In genomic region chr17:33899642-33900041, GRCm38 (mm10) we compare ENCODE assay signal across 20 mouse cellular contexts. TPM values are rescaled to one million over a fixed set of nuclear protein-coding genes. Genes with fewer than 3 reads are reported as not detected.
DNase-seq lines count a peak whose midpoint lies in the region; ATAC-seq lines count a peak whose summit lies in the region.
"Had no signal": no experiment of that assay in that cellular context is flagged by ENCODE, and none has a peak within 500 bp of the region (broad histone marks: within the 10 kb centered on the region; RNA-seq: fewer than 3 reads in every experiment).

No protein-coding gene starts in this region.

- no peaks in the 10 kb centered on the region for H3K36me3 ChIP-seq in heart, embryonic 12.5 days
- H3K36me3 ChIP-seq in liver, embryonic 11.5 days (ENCODE audit: control insufficient read depth, insufficient read depth, low read length), result no peaks in the 10 kb centered on the region
- H3K36me3 ChIP-seq: forebrain, embryonic 12.5 days; hindbrain, embryonic 10.5 days; kidney, embryonic 15.5 days; limb, embryonic 13.5 days; neural tube, embryonic 15.5 days had no signal

- peak; percentile 71; the same call in 1 of the 2 replicates for ATAC-seq in heart, embryonic 12.5 days (ENCODE audit: insufficient number of reproducible peaks, low FRiP score)
- peak; percentile 78 for ATAC-seq in liver, embryonic 11.5 days (replicated peaks; ENCODE audit: low FRiP score)
- ATAC-seq in monocyte, adult 5-6 weeks (replicated peaks; ENCODE audit: insufficient number of reproducible peaks, low FRiP score, low TSS enrichment, poor library complexity, severe bottlenecking), result 0 out of 2 replicates have a peak, but pooled peaks have one; percentile 16
- ATAC-seq: lung, postnatal 0 days had no signal

- peaks cover 7% of the 10 kb centered on the region; the same call in 1 of the 2 replicates for H3K4me1 ChIP-seq in heart, embryonic 12.5 days (replicated peaks)
- H3K4me1 ChIP-seq in liver, embryonic 11.5 days (replicated peaks; ENCODE audit: control insufficient read depth, insufficient read depth, low read length), result peaks cover 36% of the 10 kb centered on the region
- H3K4me1 ChIP-seq: forebrain, embryonic 12.5 days; kidney, embryonic 15.5 days; limb, embryonic 13.5 days; neural tube, embryonic 15.5 days had no signal

- no peak overlapping the region for H3K4me3 ChIP-seq in heart, embryonic 12.5 days
- H3K4me3 ChIP-seq in liver, embryonic 11.5 days (ENCODE audit: low read depth, low read length), result no peak overlapping the region
- H3K4me3 ChIP-seq: forebrain, embryonic 12.5 days; heart, adult 2 months; hindbrain, embryonic 10.5 days; kidney, embryonic 15.5 days; limb, embryonic 13.5 days; neural tube, embryonic 15.5 days had no signal

- no peak overlapping the region for H3K4me2 ChIP-seq in heart, embryonic 12.5 days
- peak overlapping the region; percentile 7; the same call in 1 of the 2 replicates for H3K4me2 ChIP-seq in liver, embryonic 11.5 days
- H3K4me2 ChIP-seq: forebrain, embryonic 12.5 days; kidney, embryonic 15.5 days; limb, embryonic 13.5 days; midbrain, embryonic 11.5 days; neural tube, embryonic 15.5 days had no signal

- no peak for DNase-seq in heart, postnatal 36 days
- peak; percentile 55 for DNase-seq in ZHBTc4 (ENCODE audit: low read depth, low spot score)
- no peak for DNase-seq in liver, embryonic 11.5 days (ENCODE audit: low spot score)
- DNase-seq in gastrocnemius, adult 8-10 months (ENCODE audit: low spot score in 2 of 2), result no peak
- DNase-seq in layer of hippocampus, adult 18-20 months (ENCODE audit: low spot score in 2 of 2), result no peak
- DNase-seq: B cell, adult 2 months; cerebellum, adult 11 months; heart, adult 2 months; thymus, postnatal 14 days had no signal

- H3K9ac ChIP-seq in heart, embryonic 12.5 days, result no peak overlapping the region
- peak overlapping the region; percentile 48 for H3K9ac ChIP-seq in liver, embryonic 11.5 days (ENCODE audit: low read depth, low read length)
- H3K9ac ChIP-seq: kidney, embryonic 15.5 days; limb, embryonic 13.5 days; neural tube, embryonic 15.5 days had no signal

- H3K27ac ChIP-seq in heart, embryonic 12.5 days (ENCODE audit: poor library complexity, severe bottlenecking), result peak overlapping the region; percentile 40; the same call in 1 of the 2 replicates
- H3K27ac ChIP-seq in liver, embryonic 11.5 days (ENCODE audit: low read depth, low read length), result peak overlapping the region; percentile 87
- H3K27ac ChIP-seq: forebrain, embryonic 12.5 days; heart, adult 2 months; hindbrain, embryonic 10.5 days; kidney, embryonic 15.5 days; limb, embryonic 13.5 days; neural tube, embryonic 15.5 days had no signal

- H3K9me3 ChIP-seq in heart, embryonic 12.5 days (replicated peaks), result no peaks in the 10 kb centered on the region
- no peaks in the 10 kb centered on the region for H3K9me3 ChIP-seq in liver, embryonic 11.5 days (ENCODE audit: control insufficient read depth, low read length)
- H3K9me3 ChIP-seq: forebrain, embryonic 12.5 days; hindbrain, embryonic 10.5 days; kidney, embryonic 15.5 days; limb, embryonic 13.5 days; neural tube, embryonic 15.5 days had no signal

- intact Hi-C loops in heart, postnatal 36 days (cut with DNase I), result no loop called here

- WGBS in heart, embryonic 12.5 days, result 73% methylated on average over 4 of the region's 4 CpGs
- WGBS in liver, embryonic 11.5 days, result 44% methylated on average over 4 of the region's 4 CpGs

- no peaks in the 10 kb centered on the region for H3K27me3 ChIP-seq in heart, embryonic 12.5 days (replicated peaks)
- no peaks in the 10 kb centered on the region for H3K27me3 ChIP-seq in liver, embryonic 11.5 days (replicated peaks; ENCODE audit: control insufficient read depth, insufficient read depth, low read length)
- H3K27me3 ChIP-seq: forebrain, embryonic 12.5 days; kidney, embryonic 15.5 days; limb, embryonic 13.5 days; neural tube, embryonic 15.5 days had no signal

RNA-seq across cellular contexts. Expression of gene Platr17, which starts 5.3 kb away (rescaled TPM):
- polyA plus RNA-seq in heart, embryonic 12.5 days (2016; fragmentation: Nextera tagmentation; extraction: Ambion mirVana), result 0.24 and 0.29 TPM in 2 replicates
- total RNA-seq in heart, postnatal 36 days (2021), result not detected
- polyA plus RNA-seq in liver, embryonic 11.5 days (2014; fragmentation: Nextera tagmentation; extraction: Ambion mirVana), result 1.8 and 2.2 TPM in 2 replicates
- total RNA-seq in monocyte, adult 5-6 weeks (2017), result 1.6 to 5.9 TPM (median 5.5 TPM) in 3 replicates
- total RNA-seq in gastrocnemius, adult 8-10 months (2022), result not detected
- total RNA-seq in layer of hippocampus, adult 18-20 months (2021), result under 1 TPM in 1 of 2 experiments, not detected in 1; 0.42 TPM
- total RNA-seq: adrenal gland, postnatal 4 days; heart, adult 2 months had no signal
- polyA plus RNA-seq: embryonic facial prominence, embryonic 14.5 days; forebrain, embryonic 12.5 days; heart, adult 2 months had no signal

RNA-seq across cellular contexts. Expression of gene Kifc1, which starts 9.2 kb away (rescaled TPM):
- polyA plus RNA-seq in heart, embryonic 12.5 days (2016; fragmentation: Nextera tagmentation; extraction: Ambion mirVana), result 3.5 and 5.5 TPM in 2 replicates
- 1 to 10 TPM in 1 of 2 experiments, under 1 TPM in 1; 0.87 to 1.5 TPM for total RNA-seq in heart, postnatal 36 days (2021)
- 10.2 and 11.8 TPM in 2 replicates for polyA plus RNA-seq in liver, embryonic 11.5 days (2014; fragmentation: Nextera tagmentation; extraction: Ambion mirVana)
- 0.48 to 4.9 TPM (median 0.96 TPM) in 3 replicates for total RNA-seq in monocyte, adult 5-6 weeks (2017)
- under 1 TPM in 3 of 4 experiments, not detected in 1; 0.19 to 0.56 (median 0.45) TPM for total RNA-seq in gastrocnemius, adult 8-10 months (2022)
- total RNA-seq in layer of hippocampus, adult 18-20 months (2021), result 1 to 10 TPM; 1.8 to 2.6 TPM

RNA-seq across cellular contexts. Expression of gene Daxx, which starts 9.6 kb away (rescaled TPM):
- polyA plus RNA-seq in heart, embryonic 12.5 days (2016; fragmentation: Nextera tagmentation; extraction: Ambion mirVana), result 36.8 and 39.0 TPM in 2 replicates
- 10 to 100 TPM; 15.7 to 18.0 TPM for total RNA-seq in heart, postnatal 36 days (2021)
- 46.9 and 52.9 TPM in 2 replicates for polyA plus RNA-seq in liver, embryonic 11.5 days (2014; fragmentation: Nextera tagmentation; extraction: Ambion mirVana)
- total RNA-seq in monocyte, adult 5-6 weeks (2017), result 38.2 to 72.8 TPM (median 49.3 TPM) in 3 replicates
- 10 to 100 TPM; 14.1 to 18.5 (median 16.1) TPM for total RNA-seq in gastrocnemius, adult 8-10 months (2022)
- 10 to 100 TPM; 29.6 to 32.9 TPM for total RNA-seq in layer of hippocampus, adult 18-20 months (2021)

RNA-seq across cellular contexts. Expression of gene Tapbp, which starts 16.1 kb away (rescaled TPM):
- 29.4 and 32.5 TPM in 2 replicates for polyA plus RNA-seq in heart, embryonic 12.5 days (2016; fragmentation: Nextera tagmentation; extraction: Ambion mirVana)
- total RNA-seq in heart, postnatal 36 days (2021), result 100 to 1,000 TPM; 103 to 112 TPM
- 28.1 and 29.1 TPM in 2 replicates for polyA plus RNA-seq in liver, embryonic 11.5 days (2014; fragmentation: Nextera tagmentation; extraction: Ambion mirVana)
- total RNA-seq in monocyte, adult 5-6 weeks (2017), result 129 to 172 TPM (median 140 TPM) in 3 replicates
- total RNA-seq in gastrocnemius, adult 8-10 months (2022), result 10 to 100 TPM; 35.3 to 41.1 (median 38.3) TPM
- total RNA-seq in layer of hippocampus, adult 18-20 months (2021), result 10 to 100 TPM; 38.3 to 38.5 TPM

RNA-seq across cellular contexts. Expression of gene Zbtb22, which starts 16.1 kb away (rescaled TPM):
- polyA plus RNA-seq in heart, embryonic 12.5 days (2016; fragmentation: Nextera tagmentation; extraction: Ambion mirVana), result 17.0 and 17.7 TPM in 2 replicates
- total RNA-seq in heart, postnatal 36 days (2021), result 10 to 100 TPM; 20.1 to 20.6 TPM
- polyA plus RNA-seq in liver, embryonic 11.5 days (2014; fragmentation: Nextera tagmentation; extraction: Ambion mirVana), result 12.4 and 13.0 TPM in 2 replicates
- total RNA-seq in monocyte, adult 5-6 weeks (2017), result 21.8 to 32.2 TPM (median 31.5 TPM) in 3 replicates
- 10 to 100 TPM; 14.5 to 18.7 (median 17.1) TPM for total RNA-seq in gastrocnemius, adult 8-10 months (2022)
- 10 to 100 TPM; 34.3 to 34.4 TPM for total RNA-seq in layer of hippocampus, adult 18-20 months (2021)

Comparison
In these comparisons a context has a peak if more than half of its experiments do, and no peak if none do; other contexts are left out.
1. ATAC-seq: peak in every context shown above with its lines; median percentile 78 in liver, embryonic 11.5 days; 71 in heart, embryonic 12.5 days; 16 in monocyte, adult 5-6 weeks.